Mouse (Mus musculus) erythroid progenitor cell, adult 5-6 weeks (primary cell): ENCODE results near the gene Ltk. TPM values are rescaled to one million over a fixed set of nuclear protein-coding genes. Genes with fewer than 3 reads are reported as not detected.
"Not testable (repeated sequence)": the region's sequence is repeated elsewhere in the genome, so short reads cannot be mapped to it uniquely, and the experiment has no call there.

Experiments
- ATAC-seq: replicated peaks from 2 replicates; pipeline ENCODE4 v1.8.0; 2016; ENCODE audit warnings: moderate number of reproducible peaks, mild to moderate bottlenecking, moderate TSS enrichment, inconsistent platforms; ENCODE audit not compliant: poor library complexity, low FRiP score, severe bottlenecking
- total RNA-seq, 2 experiments: library from RNA; stranded (forward) in 1 of 2; stranded (reverse) in 1 of 2; fragments of 150-400 nt in 1 of 2; fragments of 186-747, 209-891 nt in 1 of 2; gene quantifications; 2 replicates each; pipeline versions ENCODE4 v1.2.3 to v1.2.4; 2015 to 2017; ENCODE audit warnings: low replicate concordance in 2 of 2

Gene Ltk
- total RNA-seq, 2 experiments from 2014 or later = not detected

GRCm38 (mm10) chr2:119715868-119716267 lies 44.4 kb downstream of the Ltk start:
- not testable (repeated sequence) for ATAC-seq

GRCm38 (mm10) chr2:119710011-119710410 lies 50.2 kb downstream of the Ltk start:
- ATAC-seq = no peak

DNA sequence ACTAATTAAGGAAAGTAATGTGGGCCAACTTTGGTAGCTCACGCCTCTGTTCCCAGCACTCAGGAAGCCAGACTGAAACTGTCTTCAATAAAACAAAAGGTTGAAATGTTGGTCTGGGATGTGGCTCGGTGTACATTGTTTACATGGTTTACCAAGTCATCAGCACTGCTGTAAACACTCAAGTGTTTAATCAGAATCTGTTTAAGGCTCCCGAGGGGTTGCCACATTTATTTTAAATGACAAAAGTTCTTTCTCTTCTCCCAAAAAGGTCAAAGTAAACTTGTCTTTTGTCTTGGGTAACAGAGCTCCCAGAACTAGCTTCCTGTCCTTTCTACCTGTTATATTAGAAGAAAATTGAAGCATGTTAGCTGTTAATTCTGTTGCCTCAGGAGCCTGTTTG lies 52.6 kb downstream of the Ltk start:
- no peak for ATAC-seq

DNA sequence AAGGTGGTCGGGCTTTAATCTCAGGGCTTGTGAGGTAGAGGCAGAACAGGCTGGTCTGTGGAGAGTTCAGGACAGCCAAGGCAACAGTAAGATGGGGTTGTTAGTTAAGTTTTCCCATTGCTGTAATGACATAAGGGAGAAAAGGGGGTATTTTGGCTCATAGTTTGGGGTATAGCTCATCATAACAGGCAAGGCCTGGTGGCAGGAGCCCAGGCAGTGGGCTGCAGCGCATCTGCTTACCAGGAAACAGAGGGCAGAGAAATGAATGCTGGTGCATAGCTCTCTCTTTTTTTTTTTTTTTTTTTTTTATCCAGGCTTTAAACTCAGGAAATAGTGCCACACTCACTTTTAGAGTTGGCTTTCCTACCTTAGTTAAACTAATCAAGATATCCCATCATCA lies 57.1 kb downstream of the Ltk start:
- ATAC-seq = no peak

Other genes starting within 250 kb of the Ltk start
- not detected in 2 replicates for gene Exd1, start 212.8 kb downstream of the Ltk start, total RNA-seq (2015; ENCODE audit: low replicate concordance)
- 0.90 TPM in 1 of 2 replicates, not detected in the other for gene Exd1, start 212.8 kb downstream of the Ltk start, total RNA-seq (2017; ENCODE audit: low replicate concordance)
- 76.7 and 89.7 TPM in 2 replicates for gene Chp1, start 212.7 kb downstream of the Ltk start, total RNA-seq (2015; ENCODE audit: low replicate concordance)
- 53.0 and 61.0 TPM in 2 replicates for gene Chp1, start 212.7 kb downstream of the Ltk start, total RNA-seq (2017; ENCODE audit: low replicate concordance)
- 358 and 360 TPM in 2 replicates for gene Nusap1, start 142.1 kb downstream of the Ltk start, total RNA-seq (2015; ENCODE audit: low replicate concordance)
- 406 and 409 TPM in 2 replicates for gene Nusap1, start 142.1 kb downstream of the Ltk start, total RNA-seq (2017; ENCODE audit: low replicate concordance)
- gene Oip5, start 142.0 kb downstream of the Ltk start, total RNA-seq (2015; ENCODE audit: low replicate concordance) = 68.1 and 71.7 TPM in 2 replicates
- 32.5 and 94.3 TPM in 2 replicates for gene Oip5, start 142.0 kb downstream of the Ltk start, total RNA-seq (2017; ENCODE audit: low replicate concordance)
- gene Ndufaf1, start 97.6 kb downstream of the Ltk start, total RNA-seq (2015; ENCODE audit: low replicate concordance) = 8.4 and 9.0 TPM in 2 replicates
- gene Ndufaf1, start 97.6 kb downstream of the Ltk start, total RNA-seq (2017; ENCODE audit: low replicate concordance) = 5.4 and 6.2 TPM in 2 replicates
- gene Rtf1, start 85.4 kb downstream of the Ltk start, total RNA-seq (2015; ENCODE audit: low replicate concordance) = 33.2 and 42.3 TPM in 2 replicates
- 19.6 and 23.8 TPM in 2 replicates for gene Rtf1, start 85.4 kb downstream of the Ltk start, total RNA-seq (2017; ENCODE audit: low replicate concordance)
- gene Itpka, start 18.1 kb downstream of the Ltk start, total RNA-seq (2015; ENCODE audit: low replicate concordance) = not detected in 2 replicates
- not detected in 2 replicates for gene Itpka, start 18.1 kb downstream of the Ltk start, total RNA-seq (2017; ENCODE audit: low replicate concordance)
- gene Rpap1, start 27.1 kb upstream of the Ltk start, total RNA-seq (2015; ENCODE audit: low replicate concordance) = 0.42 and 2.2 TPM in 2 replicates
- 2.8 and 3.2 TPM in 2 replicates for gene Rpap1, start 27.1 kb upstream of the Ltk start, total RNA-seq (2017; ENCODE audit: low replicate concordance)
- gene Tyro3, start 37.3 kb upstream of the Ltk start, total RNA-seq (2015; ENCODE audit: low replicate concordance) = not detected in 2 replicates
- gene Tyro3, start 37.3 kb upstream of the Ltk start, total RNA-seq (2017; ENCODE audit: low replicate concordance) = not detected in 2 replicates
- 8.3 and 10.5 TPM in 2 replicates for gene Mga, start 136.8 kb upstream of the Ltk start, total RNA-seq (2015; ENCODE audit: low replicate concordance)
- gene Mga, start 136.8 kb upstream of the Ltk start, total RNA-seq (2017; ENCODE audit: low replicate concordance) = 12.2 and 20.9 TPM in 2 replicates
- gene Mapkbp1, start 212.3 kb upstream of the Ltk start, total RNA-seq (2015; ENCODE audit: low replicate concordance) = under 0.01 and 0.42 TPM in 2 replicates
- gene Mapkbp1, start 212.3 kb upstream of the Ltk start, total RNA-seq (2017; ENCODE audit: low replicate concordance) = 1.2 and 4.4 TPM in 2 replicates